Mouse (Mus musculus) layer of hippocampus, postnatal 10 days (tissue): ENCODE results near the gene Alox12b. TPM values are rescaled to one million over a fixed set of nuclear protein-coding genes. Genes with fewer than 3 reads are reported as not detected.

Source experiments
- DNase-seq, 2 experiments: peaks; one replicate each; pipeline ENCODE4 v3.0.0; 2021; ENCODE audit warnings: low spot score in 2 of 2
- total RNA-seq, 2 experiments: library from RNA; stranded (reverse); gene quantifications; 2 replicates each; pipeline ENCODE4 v1.2.3; 2021

Gene Alox12b
- total RNA-seq, 2 experiments from 2014 or later = 0.27 to 0.31 TPM

DNA sequence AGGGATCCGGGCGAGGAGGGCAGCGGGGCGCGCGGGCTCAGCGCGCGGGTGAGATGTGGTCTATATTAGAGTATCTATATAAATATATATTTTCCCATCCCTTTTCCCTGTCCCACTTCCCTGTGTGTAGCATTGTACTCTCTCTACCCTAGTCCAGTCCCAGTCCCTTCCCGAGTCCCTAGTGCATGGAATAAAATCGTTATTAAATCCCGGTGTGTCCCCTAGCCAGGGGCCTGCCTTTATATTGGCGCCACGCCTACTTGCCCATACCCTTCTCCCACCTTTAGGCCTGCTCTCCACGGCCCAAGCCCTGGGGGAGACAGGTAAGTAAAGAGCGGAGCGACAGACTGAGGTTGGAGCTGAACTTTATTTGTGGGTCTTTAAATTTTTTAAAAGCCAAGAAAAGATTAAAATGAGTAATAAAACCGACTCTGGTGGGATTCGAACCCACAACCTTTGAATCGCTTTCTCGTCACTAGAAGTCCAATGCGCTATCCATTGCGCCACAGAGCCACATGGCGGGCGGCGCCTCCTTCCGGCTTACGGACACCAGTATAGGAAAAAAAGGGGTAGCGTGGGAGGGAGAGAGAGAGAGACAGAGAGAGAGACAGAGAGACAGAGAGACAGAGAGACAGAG is 33.6 kb upstream of the Alox12b start:
- peak; percentile 96 for DNase-seq

DNA sequence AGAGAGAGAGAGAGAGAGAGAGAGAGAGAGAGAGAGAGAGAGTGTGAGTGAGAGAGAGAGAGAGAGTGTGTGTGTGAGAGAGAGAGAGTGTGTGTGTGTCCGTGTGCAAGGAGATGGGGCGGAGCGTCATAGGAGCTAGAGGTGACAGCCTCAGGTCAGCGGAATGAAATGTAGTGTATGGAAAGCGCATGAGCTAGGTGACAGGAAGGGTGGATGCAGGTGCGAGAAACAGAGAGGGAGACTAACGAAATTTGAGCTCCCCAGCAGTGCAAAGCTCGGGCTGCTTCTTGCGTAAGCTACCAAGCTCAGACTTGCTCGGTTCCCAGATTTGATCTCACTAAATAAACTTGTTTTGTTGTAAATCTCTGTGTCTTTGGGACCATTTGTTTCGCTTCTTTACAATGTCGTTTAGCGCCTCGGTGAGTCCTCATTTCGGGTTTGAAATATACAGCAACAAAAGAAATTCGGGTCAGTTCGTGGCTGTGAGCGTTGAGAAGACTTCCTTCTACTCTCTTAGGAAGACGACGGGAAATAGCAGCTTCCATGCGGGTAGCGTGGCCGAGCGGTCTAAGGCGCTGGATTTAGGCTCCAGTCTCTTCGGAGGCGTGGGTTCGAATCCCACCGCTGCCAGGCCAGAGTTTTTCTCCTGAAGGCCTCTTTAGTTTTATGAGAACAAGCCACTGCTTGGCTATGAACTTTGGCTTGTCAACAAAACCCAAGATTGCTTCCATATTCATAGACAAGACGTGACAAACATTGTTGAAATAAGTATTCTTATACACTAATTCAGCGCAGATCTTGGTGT is 32.9 kb upstream of the Alox12b start:
- peak; percentile 91 to 95 for DNase-seq

DNA sequence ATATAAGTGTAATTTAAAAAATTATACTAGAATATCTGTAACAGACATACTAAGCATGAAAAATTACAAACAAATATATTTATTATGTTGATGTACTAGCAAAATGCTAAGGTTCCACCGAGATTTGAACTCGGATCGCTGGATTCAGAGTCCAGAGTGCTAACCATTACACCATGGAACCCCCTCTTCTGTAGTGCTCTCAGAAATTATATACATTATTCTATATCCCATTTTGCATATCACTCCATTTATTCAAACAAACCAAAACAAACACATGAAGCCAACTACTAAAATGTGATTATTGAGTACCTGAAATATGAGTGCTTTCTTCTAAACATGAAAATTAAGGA is 32.3 kb upstream of the Alox12b start:
- peak; percentile 68 to 73 for DNase-seq

DNA sequence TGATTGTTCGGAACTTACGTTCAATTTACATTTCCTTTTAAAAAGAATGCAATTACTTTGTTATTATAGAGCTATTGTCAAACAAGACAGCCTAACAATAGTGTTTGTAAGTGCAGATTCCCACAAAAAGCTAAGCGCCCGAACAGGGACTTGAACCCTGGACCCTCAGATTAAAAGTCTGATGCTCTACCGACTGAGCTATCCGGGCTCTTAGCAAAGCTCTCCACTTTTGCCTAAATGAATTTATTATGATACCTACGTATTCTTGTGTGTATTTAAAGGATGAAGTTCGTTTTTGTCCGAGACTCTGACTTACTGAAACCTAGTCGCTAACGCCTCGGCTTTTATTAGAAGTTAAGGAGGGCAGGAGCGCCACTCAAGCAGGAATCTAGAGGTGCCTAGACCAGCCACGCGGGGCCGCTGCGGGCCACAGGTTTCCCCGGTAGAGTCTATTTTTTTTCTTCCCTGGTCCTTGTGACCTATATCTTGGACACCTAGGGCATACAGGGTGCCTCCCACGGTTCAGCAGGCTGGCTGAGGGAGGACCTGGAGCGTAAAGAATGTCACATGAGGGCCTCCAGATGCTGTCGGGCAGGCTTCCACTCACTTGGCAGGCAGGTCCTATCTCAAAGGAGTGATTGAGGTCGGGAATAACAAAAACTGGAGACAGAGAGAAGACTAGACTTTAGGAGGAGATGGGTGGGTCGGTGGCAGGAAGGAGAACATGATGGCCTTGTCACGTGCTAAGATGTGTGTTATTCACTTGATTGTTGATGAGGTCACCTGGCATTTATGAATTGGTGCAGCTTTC is 31.5 kb upstream of the Alox12b start:
- DNase-seq = peak; percentile 78 to 83

DNA sequence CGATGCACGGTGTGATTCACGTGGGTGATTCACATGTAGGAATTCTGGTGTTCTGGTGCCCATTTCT is 31.1 kb upstream of the Alox12b start, which contains the start of gene Aloxe3:
Aloxe3 (plus strand) TSS at position 45 of the 67 bp plus-strand sequence.
- DNase-seq = no peak

DNA sequence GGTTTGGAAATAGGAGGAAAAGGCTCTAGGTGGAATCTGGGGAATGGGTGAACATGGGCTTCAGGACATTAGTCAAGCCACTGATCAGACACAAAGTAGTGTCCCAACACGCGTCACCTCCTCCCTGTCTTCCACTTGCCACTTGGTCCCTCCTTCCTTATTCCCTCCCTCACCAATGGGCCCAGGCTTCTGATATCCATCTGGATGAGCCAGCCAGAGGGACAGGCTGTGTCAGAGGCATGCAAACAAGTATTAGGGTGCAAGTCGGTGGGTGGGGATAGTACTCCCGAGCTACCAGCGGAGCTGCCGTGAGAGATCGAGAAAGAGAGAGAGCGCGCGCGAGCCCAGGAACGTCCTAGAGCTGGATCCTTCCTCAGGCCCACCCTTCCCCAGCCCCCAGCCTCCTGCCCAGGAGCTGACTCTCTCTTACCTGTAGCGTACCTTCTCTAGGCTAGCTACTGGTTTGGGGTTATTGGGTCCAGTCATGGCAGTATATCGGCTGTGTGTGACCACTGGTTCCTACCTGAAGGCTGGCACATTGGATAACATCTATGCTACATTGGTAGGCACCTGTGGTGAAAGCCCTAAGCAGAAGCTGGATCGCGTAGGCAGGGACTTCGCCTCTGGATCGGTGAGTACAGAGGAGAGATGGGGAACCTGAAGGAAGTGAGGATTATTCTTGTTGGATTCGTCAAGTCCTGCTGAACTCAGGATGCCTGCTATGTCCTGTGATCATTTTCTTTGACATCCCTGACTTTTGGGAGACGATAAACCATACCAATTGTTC is 30.7 kb upstream of the Alox12b start:
- no peak for DNase-seq

DNA sequence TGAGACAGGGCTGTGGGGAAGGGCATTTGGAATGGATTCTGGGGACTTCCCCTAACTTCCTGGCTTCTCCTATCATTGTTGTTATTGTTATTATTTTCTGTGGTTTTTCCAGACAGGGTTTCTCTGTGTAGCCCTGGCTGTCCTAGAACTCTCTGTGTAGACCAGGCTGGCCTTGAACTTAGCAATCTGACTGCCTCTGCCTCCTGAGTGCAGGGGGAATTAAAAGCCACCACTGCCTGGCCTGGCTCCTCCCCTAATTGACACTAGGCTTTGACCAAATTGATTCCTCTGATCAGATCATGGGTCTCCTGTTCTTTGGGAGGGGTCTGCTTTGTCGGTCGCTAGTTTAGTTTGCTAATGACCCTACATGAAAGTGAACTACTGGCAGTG is 30.1 kb upstream of the Alox12b start:
- no peak for DNase-seq

DNA sequence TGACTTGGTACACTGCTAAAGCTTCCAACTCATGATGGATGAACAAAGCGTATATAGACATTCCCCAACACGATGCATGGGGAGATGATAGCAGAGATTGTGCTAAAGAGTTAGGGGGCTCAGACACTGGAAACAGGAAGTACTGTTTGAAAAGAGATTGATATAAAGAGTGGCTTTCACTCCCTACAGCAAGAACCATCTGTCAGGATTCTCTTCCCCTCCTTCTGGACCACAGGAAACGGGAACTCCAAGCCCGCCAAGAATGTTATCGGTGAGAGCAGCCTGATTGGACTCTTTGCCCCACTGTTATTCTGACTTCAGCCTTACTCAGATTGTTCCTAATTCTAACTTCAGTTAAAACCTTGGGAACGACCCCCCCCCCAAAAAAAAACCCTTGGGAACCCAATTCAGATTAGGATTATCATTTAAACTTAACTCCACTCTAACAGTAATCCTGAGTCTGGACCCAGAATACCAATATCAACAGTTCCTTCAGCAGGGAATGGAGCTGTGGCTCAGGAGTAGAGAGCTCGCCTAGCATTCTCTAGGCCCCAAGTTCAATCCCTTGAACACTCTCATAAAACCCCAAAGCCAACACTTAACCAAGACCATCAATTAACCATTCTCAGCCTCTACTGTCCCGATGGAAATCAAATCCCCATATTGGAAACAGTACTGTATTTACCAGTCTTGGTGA is 28.2 kb upstream of the Alox12b start:
- no peak for DNase-seq

DNA sequence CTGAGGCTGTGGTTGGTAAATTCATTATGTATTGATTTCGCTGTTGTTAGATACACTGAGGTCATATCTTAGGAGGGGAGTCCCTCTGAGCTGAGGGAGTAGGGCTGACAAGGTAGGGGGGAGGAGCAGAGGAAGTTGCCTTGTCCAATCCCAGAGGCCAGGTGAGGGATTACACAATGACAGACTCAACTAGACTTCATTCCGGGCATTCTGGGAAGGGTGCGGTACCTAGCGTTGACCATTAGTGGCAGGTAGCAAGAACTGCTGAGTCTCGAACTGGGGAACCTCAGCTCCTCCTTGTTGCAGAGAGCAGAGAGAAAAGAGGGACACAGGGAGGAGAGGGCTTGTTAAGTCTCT is 23.2 kb upstream of the Alox12b start:
- no peak for DNase-seq

DNA sequence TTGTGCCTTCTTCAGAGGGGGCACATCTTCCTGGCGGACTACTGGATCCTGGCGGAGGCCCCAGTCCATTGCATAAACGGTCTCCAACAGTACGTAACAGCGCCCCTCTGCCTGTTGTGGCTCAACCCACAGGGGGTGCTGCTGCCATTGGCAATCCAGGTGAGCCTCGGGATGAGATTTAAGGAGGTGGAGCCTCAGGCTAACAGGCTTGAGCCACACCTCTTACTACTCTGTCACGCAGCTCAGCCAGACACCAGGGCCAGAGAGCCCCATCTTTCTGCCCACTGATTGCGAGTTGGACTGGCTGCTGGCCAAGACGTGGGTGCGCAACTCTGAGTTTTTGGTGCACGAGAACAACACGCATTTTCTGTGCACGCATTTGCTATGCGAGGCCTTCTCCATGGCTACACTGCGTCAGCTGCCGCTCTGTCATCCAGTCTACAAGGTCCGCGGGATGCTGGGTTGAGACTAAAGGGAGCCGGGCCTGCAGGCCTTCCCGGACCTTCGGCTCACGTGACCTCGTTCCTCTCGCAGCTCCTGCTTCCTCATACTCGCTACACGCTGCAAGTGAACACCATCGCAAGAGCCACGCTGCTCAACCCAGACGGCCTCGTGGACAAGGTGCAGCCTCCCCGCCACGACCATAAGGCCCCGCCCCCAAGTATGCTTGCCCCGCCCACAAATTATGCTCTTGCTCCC is 22.7 kb upstream of the Alox12b start:
- DNase-seq = peak; percentile 73 to 80

DNA sequence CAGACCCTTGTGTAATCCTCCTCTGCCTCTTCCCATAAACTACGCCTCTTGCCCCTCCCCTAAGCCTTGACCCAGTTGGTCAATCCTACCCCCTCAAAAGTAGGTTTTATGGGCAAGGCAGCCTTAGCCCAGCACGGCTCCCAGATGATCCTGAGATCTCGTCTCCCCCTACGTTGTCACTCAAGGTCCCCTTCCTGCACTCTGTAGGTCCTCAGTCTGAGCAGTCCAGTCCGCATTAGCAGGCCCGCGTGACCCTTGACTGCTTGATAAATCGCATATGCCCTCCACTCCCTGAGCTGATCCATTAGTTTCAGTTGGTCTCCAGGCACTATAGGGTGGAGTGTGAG is 22.2 kb upstream of the Alox12b start:
- no peak for DNase-seq

DNA sequence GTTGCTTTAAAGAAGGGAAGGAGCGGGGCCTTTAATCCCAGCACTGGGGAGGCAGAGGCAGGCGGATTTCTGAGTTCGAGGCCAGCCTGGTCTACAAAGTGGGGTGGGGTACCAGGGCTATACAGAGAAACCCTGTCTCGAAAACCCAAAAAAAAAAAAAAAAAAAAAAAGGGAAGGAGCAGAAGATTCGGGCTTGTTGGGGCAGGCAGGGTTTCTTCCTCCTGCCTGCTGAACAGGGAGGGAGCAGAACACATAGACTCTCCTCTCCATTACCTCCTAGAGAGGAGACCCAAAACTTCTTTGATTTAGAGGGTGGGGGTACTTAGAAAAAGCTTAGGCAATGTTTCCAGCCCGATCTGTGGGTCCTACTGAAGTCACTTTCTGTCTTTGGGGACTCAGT is 21.4 kb upstream of the Alox12b start:
- no peak for DNase-seq

DNA sequence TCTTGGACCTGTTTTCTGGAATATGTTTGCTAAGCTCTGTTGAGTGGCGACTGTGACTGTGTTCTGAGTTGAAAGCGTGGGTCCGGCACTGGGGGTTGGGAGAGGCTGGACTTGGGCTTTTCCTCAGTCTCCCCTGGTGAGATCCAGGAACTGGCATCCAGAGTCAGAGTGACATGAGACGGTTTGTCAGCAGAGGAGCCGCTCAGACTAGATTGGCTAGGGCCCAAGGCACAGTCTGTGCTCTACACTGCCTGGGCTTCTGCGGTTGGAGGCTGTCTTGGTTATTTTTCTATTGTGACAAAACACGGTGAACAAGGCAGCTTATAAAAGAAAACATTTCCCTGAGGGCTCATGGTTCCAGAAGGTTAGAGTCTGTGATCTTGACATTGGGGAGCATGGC is 9.2 kb upstream of the Alox12b start:
- DNase-seq = no peak

DNA sequence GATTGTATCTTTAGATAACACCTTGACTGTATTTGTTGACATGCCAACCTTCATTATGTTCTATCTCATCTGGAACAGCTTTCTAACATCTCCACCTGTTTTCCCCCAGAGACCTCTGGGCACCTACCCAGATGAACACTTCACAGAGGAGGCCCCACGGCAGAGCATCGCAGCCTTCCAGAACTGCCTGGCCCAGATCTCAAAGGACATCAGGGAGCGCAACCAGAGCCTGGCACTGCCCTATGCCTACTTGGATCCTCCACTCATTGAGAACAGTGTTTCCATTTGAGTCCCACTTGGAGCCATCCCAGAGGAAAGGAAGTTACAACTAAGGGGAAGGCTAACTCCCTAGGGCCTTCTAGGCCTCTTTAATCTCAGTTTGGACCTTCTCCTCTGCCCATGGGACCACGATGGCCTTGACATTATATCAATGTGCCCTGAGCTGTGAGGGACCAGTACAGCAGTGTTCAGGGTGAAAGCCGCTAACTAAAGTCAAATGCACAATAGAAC is 8.3 kb upstream of the Alox12b start:
- DNase-seq = no peak

DNA sequence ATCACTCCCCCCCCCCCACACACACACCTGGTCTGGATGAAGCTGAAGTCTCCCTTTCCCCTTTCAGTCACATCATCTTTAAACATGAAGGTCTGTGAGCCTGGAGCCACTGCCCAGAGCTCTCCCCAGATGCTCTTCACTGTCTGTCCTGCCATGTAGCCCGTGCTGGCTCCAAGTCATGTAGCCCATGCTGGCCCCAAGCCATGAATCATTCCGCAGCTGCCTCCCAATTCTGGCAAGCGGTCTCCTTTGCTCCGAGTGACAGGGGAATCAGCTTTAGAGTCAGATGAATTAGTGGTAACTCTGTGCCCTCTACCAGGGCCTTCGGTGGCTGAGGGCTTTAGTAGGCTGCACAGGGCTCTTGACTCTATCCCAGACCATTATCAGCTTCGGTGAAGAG is 7.1 kb upstream of the Alox12b start:
- peak; percentile 45 to 54 for DNase-seq

DNA sequence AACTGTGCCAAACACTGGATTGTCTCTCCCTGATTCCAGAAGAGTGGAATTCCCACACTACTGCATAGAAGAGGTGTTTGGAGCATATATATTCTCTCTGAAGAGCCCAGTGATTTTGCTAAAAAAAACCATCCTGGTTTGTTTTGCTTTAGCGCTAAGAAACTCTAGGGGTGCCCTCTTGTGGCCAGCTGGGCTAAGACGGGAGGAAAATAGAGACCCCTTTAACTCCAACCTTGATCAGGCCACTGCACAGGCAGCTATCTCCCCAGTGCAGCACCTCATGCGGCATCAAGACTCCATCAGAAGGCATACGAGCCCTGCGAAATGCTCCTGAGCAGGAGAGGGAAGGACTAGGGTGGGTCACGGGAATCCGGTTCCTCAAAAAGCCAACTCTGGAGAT is 6.3 kb upstream of the Alox12b start:
- DNase-seq = peak; percentile 79 to 82

DNA sequence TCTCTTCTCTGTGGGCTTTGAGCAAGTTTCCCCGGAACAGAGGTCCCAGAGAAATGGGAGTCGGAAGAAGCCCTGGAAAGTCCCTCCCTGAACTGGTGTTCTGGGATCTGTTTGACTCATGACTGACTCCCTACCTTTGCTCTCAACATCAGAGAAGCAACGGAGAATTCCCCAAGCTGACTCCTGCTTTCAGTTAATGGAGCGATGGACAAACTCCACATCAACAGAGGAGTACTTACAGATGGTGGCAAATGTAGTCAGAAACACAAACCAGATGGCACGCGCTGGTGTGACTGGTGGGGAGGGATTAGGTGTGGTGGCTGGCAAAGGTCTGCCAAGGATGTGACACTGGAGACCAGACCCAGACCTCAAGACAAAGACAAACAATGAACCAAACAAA is 5.8 kb upstream of the Alox12b start:
- DNase-seq = no peak

DNA sequence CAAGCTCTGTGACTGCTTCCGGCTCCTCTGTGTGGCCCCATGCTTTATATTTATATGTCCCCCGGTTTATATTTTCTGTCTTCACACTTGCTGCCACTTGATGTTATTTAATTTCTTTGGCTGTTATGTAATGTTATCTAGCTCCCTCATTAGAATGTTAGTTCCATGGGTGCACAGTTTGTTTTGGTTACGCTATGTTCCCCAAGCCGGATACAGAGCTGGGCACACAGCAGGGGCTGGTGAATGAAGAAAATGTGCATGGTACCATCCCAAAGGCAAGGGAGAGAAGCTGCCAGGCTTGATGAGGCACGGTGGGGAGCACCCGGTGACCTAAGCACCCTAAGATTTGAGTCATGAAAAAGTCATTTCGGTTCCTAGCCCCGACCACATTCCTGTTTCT is 3.0 kb upstream of the Alox12b start:
- no peak for DNase-seq

DNA sequence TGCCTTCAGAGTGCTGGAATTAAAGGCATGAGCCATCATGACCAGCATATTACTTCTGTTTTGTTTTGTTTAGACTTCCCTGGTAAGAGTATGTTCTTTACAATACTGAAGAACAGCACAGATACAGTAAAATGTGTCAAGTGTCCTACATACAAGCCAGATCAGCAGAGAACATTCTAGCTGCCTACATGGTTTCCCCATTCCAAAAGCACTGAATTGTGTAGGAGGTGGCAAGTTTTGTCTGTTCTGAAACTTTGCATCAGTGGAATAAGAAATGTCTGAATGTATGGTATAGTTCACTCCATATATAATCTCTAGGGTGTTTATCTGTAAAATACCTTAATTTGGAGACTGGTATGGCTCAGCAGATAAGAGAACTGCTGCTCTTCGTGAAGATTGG is 1.4 kb upstream of the Alox12b start:
- DNase-seq = no peak

DNA sequence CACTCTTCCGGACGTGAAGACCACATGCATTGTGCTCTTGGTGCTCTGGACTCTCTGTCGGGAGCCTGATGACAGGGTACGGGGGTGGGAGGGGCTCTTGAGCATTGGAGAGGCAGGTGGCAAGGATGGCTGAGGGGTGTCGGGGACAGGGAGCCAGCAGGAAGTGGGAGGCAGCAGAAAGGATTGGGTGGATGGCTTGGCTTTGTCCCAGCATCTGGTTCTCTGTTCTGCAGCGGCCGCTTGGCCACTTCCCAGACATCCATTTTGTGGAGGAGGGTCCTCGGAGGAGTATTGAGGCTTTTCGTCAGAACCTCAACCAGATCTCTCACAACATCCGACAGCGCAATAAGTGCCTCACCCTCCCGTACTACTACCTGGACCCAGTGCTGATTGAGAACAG is 12.5 kb downstream of the Alox12b start:
- DNase-seq = peak in 1 of 2 experiments; percentile 21

DNA sequence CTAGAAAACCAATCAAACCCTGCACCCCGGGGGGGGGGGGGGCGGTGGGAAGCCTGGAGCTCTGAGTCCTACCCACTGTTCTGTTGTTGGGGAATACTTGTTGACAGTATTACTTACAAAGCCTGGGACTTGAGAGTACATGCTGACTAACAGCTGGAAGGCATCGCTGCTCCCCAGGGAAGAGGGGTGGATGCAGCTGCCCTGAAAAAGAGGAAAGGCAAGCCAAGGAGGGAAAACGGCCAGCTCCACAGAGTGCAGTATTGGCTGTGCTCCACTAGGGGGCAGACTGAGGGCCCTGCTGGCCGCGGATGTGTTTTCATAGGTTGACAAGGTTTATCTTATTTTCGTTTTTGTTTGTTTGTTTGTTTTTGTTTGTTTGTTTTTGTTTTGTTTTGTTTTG is 14.8 kb downstream of the Alox12b start:
- peak; percentile 75 to 81 for DNase-seq
